In the genomic region with DNA sequence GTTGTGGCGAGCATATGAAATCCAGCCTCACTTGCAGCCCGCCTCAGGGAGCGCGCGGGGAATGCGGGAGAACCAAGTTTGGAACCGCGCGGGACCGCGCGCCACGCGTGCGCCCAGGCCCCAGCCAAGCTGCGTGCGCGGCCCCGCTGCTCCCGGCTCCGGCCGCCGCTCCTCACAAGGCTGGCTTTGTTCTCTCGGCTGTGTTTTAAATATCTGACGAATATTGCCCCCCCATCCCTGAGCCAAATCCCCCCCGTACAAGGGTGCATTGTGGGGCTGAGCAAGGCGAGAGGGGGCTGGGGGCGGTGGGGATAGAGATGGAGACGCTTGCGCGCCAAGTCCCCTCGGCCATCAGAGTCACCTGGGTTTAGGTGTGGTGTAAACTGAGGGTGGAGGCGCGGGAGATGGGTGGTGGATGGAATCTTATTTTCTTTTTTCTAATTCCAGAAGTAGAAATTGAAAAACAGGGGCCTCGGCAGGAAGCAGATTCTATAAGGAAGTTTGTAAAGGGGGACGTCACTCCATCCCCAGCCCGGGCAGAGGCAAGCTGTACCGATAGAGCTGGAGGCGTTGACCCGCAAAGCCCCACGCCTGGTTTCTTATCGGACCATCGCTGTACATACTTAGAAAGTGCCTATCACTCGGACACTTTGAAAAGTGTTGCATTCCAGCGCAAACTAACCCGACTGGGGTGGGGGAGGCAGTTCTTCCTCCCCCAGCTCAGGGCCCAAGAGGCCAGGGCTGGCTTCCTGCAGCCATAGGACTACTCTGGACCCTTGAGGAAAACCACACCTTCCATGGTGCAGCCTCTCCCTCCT, we compare ENCODE assay signal across 8 mouse cellular contexts.
A peak's percentile ranks its signal among the peaks of the same experiment; 100 is the strongest.
DNase-seq lines count a peak whose midpoint lies in the region; ATAC-seq lines count a peak whose summit lies in the region.

No protein-coding gene starts in this region.

- peak; percentile 59 for ATAC-seq in lung, embryonic 16.5 days (ENCODE audit: low read depth)
- peak; percentile 57 for ATAC-seq in common myeloid progenitor, adult 5-6 weeks (replicated peaks; ENCODE audit: low read depth, poor library complexity, severe bottlenecking)

- H3K4me3 ChIP-seq in lung, embryonic 16.5 days (ENCODE audit: low read length): peak overlapping the region; percentile 42
- peak overlapping the region; percentile 60 for H3K4me3 ChIP-seq in heart, embryonic 10.5 days

- H3K4me1 ChIP-seq in lung, embryonic 16.5 days (replicated peaks; ENCODE audit: control insufficient read depth, insufficient read depth, low read length): peaks cover 50% of the 10 kb centered on the region
- peaks cover 62% of the 10 kb centered on the region for H3K4me1 ChIP-seq in heart, embryonic 10.5 days

- H3K4me2 ChIP-seq in lung, embryonic 16.5 days (ENCODE audit: low read depth, low read length): peak overlapping the region; percentile 61

- no peaks in the 10 kb centered on the region for H3K36me3 ChIP-seq in lung, embryonic 16.5 days (ENCODE audit: control insufficient read depth, insufficient read depth, low read length)
- no peaks in the 10 kb centered on the region for H3K36me3 ChIP-seq in heart, embryonic 10.5 days

- H3K27ac ChIP-seq in lung, embryonic 16.5 days (ENCODE audit: low read length): peak overlapping the region; percentile 97
- H3K27ac ChIP-seq in heart, embryonic 10.5 days: peak overlapping the region; percentile 93

- H3K9ac ChIP-seq in lung, embryonic 16.5 days (ENCODE audit: low read length): peak overlapping the region; percentile 72

- 2% methylated on average over 46 of the region's 46 CpGs for WGBS in lung, embryonic 16.5 days
- 2% methylated on average over 46 of the region's 46 CpGs for WGBS in heart, embryonic 10.5 days

- H3K9me3 ChIP-seq in lung, embryonic 16.5 days (ENCODE audit: control insufficient read depth, low read length): no peaks in the 10 kb centered on the region
- no peaks in the 10 kb centered on the region for H3K9me3 ChIP-seq in heart, embryonic 10.5 days

- no peaks in the 10 kb centered on the region for H3K27me3 ChIP-seq in lung, embryonic 16.5 days (ENCODE audit: control insufficient read depth, insufficient read depth, low read depth, low read length)
- 0 out of 2 replicates have a peak, but pooled peaks cover 7% of the 10 kb centered on the region for H3K27me3 ChIP-seq in heart, embryonic 10.5 days (ENCODE audit: insufficient read depth, poor library complexity, severe bottlenecking)

- DNase-seq in lung, postnatal 25 days (ENCODE audit: low spot score): no peak
- peak; percentile 77 for DNase-seq in heart, embryonic 10.5 days (ENCODE audit: low spot score)
- DNase-seq in kidney, postnatal 14 days: peak; percentile 57
- peak; percentile 40 for DNase-seq in lung, postnatal 36 days
- DNase-seq in right cerebral cortex, postnatal 14 days: peak; percentile 76
- no peak for DNase-seq in spleen, postnatal 4 days (ENCODE audit: low spot score in 2 of 2)

Comparison
In these comparisons a context has a peak if more than half of its experiments do, and no peak if none do; other contexts are left out.
1. DNase-seq: peak in heart, embryonic 10.5 days (single experiment), kidney, postnatal 14 days (single experiment), lung, postnatal 36 days (single experiment) and right cerebral cortex, postnatal 14 days (single experiment); none in lung, postnatal 25 days (single experiment) and spleen, postnatal 4 days (0 of 2).